Mouse (Mus musculus) ZHBTc4 (cell line): ENCODE results near the gene Ttc33.
A peak's percentile ranks its signal among the peaks of the same experiment; 100 is the strongest.

Experiments
- DNase-seq: peaks from one replicate; pipeline ENCODE4 v3.0.0-alpha.2; 2011; ENCODE audit warnings: low read depth, low spot score

Gene Ttc33

DNA sequence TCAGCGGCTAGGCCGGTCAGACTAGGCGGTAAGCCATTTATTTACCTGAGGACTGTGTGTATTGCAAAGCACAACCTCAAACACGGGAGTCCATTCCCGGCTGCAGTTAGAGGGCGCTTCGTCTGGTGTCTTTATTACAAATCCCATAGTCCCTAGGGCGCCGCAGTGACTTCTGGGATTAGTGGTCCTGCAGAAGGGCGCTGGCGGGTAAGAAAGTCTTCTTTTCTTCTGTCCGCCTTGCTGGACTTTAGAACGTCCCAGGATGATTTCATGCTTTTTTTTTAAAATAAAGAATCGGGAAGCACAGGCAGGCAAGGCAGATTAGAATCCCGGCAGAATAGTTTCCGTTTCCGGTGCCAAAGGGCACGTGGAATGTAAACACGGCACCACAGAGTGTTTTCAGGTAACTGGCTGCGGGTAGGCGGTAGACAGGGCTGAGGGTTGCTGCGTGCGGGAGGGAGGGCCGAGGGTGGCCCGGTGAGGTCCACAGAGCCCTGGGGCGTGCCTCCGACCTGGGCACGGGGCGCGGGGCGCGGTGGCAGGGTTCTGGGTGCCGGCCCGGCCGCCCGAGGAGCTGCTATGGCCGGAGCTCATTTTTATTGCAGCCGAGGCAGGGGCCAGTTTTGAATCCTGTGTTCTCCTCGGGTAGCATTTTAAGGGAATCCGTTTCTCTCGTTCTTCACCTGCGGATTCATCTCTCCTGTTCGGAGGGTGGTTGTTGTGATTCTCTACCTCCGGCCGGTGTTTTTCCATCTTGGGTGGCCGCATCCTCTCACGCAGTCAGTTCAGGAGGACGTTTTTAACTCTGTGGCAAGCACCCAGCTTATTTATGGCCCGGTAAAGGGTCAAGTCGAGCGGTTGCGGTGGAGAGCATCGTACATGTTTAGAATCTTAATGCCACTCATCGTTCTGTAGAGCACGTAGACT lies at the start of gene Ttc33:
TSS of gene Ttc33 (plus strand) at position 160 of the 927 bp plus-strand sequence.
- DNase-seq: peak; percentile 79

DNA sequence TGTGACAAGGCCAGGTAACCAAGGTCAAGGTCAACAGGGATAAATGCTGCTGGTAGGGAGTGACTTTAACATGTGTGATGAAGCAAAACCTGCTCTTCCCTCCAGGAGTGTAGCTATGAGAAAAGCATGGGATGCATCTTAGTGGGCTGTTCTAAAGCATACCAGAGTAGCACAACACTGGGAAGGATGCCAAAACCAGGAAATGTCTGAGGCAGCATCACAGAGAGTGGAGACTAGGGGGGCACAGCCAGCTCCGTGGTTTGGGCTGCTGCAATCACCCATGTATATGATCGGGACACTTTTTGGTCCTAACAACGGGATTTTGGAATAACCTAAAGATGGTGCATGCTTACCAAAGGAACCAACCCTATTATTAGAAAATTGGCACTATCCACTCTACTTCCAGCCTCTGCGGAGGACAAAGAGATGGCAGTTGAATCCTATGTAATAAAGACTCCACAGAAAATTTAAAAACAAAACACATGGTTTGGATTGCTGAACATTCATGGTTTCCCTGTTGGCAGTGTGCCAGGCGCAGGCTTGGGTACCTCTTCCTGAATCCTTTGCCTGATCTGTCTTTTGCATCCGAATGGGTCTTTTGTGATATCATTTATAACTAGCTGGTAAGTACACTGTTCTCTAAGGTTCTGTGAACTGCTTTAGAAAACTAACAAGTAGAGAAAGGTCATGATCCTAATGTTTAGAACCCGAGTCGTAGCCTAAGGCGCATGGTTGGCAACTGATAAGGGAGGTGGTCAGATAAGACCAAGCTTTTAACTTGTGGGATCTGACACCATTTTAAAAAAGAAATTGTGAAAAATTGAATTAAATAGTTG lies 47.1 kb upstream of the Ttc33 start:
- no peak for DNase-seq

DNA sequence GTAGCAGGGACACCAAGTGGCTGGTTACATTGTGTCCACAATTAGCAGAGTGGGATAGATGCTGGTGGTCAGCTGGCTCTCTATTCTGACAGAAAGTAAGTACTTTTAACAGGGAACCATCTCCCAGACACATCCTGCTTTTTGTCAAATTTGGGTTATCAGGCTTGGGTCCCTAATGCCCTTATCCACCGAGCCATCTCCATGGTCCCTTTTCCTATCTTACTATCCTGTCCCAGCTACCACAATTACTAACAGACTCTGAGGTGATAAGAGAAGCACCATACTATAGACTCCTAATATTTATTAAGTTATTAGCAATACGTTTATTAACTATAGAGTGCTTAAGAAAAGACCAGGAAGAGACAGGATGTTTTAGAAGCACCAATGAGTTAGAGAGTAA lies 46.0 kb upstream of the Ttc33 start:
- no peak for DNase-seq

DNA sequence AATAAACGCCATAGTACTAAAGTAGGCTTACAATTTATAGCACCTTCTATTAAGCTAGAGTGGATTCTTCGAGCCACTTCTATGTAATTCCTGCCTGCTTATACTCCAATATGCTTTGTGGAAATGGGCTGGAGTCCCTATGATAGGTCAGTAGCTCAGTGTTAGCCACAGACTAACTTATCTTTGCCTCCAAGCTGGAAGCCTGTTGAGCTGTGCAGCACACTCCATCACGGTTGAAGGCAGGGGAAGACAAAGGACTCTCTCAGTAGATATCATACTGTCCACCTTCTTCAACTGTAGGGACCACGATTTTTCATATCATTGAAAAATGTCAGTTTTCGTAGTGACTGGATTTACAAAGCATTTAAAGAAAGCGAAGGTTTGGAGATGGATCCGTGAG lies 45.5 kb upstream of the Ttc33 start:
- no peak for DNase-seq

DNA sequence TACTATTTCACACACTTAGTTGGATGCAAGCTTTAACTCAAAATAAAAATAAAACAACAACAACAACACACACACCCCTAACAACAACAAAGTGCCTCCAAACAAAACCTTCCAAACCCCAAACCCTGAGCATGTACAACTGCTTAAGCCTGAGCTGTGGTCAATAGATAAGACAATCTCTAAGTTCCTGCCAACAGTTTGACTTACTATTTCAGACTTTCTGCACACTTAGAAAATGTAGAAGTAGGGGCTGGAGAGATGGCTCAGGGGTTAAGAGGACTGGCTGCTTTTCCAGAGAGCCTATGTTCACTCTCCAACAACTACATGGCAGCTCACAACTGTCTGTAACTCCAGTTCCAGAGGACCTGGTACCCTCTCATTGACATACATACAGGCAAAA lies 45.0 kb upstream of the Ttc33 start:
- no peak for DNase-seq

DNA sequence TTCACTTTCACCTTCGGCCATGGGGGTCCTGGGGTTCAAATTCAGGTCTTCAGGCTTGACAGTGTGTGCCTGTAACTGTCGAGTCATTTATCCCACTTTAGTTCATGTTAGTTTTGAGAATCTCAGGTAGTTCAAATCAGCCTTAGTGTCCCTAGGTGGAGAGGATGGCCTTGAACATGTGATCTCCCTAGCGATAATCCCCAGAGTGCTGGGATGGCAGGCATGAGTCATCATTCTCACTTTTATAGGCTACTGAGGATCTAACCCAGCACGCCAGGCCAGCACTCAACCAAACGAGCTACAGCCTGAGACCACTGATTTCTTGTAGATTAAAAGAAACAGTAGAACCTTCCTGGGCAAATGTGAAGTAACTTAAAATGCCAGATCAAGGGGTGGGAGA lies 43.3 kb upstream of the Ttc33 start:
- DNase-seq: no peak

DNA sequence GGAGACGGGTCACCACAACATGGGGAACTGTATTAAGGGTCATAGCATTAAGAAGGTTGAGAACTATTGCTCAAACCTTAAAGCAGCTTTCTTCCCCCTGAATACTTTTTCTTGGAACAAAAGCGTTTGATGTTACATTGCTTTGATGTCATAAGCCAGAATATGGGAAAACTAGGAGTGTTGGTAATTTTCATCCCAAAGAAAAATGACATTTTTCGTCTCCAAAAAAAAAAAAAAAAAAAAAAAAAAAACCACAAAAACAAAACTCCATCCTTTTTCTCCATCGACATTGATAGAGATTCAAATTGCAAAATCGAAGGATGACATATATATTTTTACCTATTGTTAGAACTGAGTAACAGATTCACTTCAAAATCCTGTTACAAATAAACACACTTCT lies 42.6 kb upstream of the Ttc33 start:
- no peak for DNase-seq

DNA sequence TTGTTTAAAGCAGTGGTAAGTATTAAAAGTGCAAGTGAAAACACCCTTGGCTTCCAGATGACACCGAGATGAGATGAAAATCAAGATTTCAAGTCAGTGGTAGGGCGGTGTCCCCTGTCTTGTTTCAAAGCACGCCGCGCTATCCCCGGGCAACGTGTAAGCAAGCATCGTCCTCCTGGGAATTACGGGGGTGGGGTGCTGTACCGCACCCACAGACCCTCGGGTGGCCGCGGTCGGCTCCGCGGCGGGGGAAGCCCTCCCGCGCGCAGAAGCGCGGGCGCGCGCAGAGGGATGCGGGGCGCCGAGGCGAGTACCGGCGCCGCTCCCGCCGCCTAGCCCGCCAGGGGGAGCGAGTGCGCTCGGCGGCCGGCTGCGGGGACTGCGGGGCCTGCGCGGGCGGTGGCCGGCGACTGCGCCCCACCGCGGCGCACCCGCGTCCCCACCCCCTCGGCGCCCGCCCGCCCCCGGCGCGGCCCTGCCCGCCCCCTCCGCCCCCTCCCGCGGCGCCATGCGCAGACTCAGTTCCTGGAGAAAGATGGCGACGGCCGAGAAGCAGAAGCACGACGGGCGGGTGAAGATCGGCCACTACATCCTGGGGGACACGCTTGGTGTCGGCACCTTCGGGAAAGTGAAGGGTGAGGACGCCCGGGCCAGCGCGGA lies 41.8 kb upstream of the Ttc33 start, which contains the start of gene Prkaa1:
TSS of gene Prkaa1 (plus strand) at position 501 of the 660 bp plus-strand sequence.
- peak; percentile 84 for DNase-seq

DNA sequence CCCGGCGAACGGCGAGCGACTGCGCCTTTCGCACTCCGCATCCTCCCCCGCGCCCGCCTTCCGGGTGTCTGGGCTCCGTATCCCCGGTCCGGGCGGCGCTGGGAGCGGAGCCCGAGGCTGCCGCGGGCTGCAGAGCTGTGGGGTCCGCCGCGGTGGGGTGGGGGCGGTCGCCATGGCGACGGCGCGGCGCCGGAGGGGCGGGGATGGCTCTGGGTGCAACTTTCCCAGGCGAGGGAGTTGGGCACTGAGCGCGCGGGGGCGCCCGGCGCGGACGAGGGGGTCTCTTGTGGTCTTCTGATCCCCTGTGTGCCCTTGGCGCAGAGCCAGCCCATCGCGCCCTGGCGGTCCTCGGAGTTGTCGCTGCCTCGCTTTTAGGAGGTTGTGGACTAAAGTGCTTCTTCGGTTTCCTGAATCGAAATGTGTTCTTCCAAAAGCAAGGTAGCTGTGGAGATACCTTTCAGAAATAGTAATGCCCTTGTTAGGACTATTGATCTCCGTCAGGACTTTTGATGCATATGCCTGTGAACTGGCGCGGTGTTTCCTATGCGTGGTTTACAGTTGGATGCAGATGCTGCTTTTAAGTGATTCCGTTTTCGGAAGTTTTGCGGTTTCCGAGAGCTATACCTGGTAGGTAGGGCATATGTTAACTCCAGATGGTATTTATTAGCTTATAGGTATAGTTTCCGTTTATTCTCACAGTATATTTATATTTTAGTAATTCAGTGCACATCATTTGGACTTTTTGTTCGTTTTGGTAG lies 41.1 kb upstream of the Ttc33 start:
- DNase-seq: peak; percentile 74

DNA sequence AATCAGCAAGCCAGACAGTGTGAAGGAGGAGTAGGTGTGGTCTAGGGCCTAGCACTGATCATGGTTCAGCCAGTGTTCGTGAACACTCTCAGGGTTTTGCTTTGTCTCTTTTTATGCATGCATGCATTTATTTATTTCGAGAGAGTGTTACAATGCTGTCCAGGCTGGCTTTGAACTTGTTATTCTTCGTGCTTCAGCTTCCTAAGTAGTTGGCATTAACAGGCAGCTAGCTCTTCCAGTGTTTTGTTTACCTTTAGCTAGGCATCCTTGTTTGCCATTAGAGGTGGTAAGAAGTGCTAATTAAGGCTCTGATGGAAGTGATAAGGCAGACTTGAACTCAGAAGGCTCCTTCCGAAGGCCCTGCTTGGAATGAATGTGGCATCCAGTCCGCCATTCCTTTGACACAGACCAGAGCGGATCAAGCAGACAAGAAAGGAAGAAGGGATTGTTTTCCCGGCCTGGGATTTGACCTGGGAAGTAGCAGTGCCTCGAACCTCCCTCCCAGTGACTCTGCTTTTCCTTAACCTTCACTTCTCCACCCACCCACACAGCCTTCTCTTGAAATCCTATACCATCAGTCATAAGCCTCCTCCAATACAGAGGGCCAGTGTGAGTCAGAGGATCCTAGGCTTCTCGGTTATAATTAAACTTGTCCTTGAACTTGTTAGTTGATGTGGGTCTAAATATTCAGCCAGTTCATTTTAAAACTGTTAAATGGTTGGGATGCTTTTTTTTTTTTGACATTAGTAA lies 40.0 kb upstream of the Ttc33 start:
- DNase-seq: no peak

DNA sequence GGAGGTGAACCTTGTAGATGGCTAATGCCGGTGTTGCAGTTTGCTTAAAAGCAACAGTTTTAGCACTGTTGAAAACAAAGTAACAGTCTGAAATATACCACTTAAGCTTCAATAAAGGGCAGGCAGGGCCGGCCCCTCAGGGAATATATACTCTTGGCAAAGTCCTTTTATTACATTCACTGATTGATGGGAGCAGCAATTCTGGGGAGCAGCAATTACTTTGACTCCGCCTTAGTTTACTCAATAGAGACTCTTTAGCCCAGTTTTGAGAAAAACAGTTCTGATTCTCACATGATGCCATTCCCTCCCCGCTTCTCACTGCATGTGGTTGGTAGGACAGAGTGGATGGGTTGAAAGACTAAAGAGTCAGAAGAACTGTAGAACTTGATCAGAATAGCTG lies 36.1 kb upstream of the Ttc33 start:
- no peak for DNase-seq

DNA sequence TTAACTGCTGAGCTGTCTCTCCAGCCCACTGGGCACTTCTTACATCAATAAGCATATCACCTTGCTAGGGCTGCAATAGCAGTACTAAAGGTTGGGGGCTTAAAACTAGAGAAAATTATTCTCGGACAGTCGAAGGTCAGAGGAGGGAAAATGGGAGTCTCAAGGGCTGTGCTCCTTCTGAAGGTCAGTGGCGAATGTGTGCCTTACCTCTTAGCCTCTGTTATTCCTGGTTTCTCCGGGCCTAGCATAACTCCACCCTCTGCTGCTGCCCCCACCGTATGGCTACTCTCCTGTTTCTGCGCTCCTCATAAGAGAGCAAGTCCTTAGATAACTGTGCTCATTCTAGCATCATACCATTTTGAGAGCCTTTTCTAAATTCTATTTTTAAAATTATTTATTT lies 33.2 kb upstream of the Ttc33 start:
- peak; percentile 51 for DNase-seq

DNA sequence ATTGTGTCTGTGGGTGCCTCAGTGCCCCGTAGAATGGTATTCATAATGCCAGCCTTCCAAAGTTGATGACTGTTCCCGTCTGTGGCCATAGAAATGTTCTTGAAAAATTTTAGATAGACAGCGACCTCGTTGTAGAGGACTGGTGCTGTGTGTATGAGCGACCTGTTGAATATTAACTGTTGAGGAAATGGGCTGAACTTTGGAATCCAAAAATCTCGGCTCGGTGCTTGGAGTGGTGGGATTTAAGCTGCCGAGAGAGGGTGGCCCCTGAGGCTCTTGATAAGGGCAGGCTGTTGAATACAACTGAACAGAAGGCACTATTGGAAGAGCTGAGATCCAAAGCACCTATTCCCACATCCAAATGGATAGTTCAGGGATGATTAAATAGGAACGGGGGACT lies 30.7 kb upstream of the Ttc33 start:
- no peak for DNase-seq

DNA sequence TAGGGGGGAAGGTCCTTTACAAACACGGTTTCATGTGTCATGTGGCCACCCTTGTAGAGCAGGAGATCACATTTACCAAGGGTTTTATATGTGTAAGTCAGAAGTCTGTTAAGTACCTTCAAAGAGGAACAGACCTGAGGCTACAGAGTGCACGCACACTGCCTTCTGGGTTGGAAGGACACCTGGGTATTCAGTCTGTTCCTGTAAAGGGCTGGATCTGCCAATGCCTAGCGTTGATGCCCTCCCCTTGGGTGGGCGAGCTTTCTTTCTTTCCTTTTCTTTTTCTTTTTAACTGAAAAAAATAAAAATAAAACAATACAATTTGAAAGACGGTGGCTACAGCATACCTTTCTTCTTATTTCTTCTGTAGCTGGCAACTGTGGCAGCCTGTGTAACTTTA lies 30.2 kb upstream of the Ttc33 start:
- DNase-seq: no peak

DNA sequence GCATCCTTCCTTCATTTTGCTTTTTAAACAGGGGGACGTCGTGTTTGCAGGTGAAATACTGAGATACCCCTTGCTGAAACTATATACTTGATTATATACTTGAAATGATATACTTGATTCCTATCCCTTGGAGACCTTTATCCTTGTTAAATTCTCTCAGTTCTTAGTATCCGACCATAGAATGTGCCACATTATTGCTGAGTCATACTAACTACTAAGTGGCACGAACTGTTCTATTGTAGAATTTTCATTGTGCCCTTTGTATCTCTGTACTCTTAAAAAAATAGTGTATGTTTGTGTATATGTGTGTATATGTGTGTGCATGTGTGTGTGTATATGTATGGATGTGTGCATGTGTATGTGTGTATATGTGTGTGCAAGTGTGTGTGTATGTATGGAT lies 29.0 kb upstream of the Ttc33 start:
- DNase-seq: no peak

DNA sequence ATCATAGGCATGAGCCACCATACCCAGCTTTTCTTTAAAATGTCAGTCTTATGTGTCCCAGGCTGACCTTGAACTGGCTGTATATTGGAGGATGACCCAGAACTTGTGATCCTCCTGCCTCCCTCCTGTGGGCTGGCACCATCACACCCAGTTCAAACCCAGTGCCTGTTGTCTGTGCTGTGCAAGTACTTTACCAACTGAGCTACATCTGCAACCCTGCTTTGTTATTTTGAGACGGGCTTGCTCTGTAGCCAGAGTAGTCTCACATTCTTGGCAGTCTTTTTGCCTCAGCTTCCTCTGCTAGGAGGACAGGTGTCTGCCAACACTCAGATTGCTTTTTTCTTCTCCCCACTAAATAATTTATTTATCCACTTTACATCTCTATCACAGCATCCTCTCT lies 27.9 kb upstream of the Ttc33 start:
- no peak for DNase-seq

DNA sequence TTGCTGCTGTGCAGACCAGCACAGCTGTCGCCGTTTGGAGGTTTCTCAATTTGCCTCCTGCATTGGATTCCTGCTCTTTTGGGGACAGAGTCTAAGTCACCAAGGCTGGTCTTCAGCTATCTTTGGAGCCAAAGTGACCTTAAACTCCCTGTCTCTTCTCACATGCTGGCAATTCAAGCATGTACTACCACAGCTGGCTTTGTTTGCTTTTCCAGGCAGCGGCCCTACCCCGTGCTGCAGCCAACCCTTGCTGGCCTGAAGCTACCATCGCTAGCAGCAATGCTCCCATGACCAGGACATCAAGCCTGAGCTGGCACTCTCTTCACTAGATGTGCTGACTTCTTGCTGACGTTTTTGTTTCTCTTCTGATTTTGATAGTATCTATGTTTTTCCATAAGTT lies 26.5 kb upstream of the Ttc33 start:
- DNase-seq: no peak

DNA sequence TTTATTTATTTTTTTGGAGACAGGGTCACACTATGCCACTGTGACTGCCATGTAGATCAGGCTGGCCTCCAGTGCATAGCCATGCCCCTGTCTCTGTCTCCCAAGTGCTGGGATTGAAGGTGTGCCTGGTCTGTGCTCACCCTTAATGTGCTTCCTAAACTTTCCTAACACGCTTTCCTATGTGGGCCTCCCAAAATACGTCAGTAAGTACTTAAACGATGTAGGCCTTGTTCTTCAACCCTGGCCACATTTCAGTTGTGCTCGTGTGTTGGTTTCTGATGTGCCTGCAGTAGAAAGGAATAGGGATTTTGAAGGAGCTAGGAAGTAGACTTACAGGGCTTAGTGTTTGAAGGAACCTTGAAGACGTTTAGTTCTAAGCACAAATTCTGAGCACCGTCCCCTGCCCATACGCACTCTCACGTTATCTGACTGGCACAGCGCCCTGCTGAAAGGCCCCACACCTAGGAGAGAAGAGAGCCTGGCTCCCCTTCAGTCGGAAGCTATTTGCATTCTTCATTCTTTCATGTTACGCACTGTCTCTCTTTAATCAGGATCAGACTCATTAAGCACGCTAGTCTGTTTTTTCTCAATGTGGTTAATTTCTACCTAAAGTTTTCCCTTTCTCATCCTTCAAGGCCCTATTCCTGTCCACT lies 20.1 kb upstream of the Ttc33 start:
- no peak for DNase-seq

DNA sequence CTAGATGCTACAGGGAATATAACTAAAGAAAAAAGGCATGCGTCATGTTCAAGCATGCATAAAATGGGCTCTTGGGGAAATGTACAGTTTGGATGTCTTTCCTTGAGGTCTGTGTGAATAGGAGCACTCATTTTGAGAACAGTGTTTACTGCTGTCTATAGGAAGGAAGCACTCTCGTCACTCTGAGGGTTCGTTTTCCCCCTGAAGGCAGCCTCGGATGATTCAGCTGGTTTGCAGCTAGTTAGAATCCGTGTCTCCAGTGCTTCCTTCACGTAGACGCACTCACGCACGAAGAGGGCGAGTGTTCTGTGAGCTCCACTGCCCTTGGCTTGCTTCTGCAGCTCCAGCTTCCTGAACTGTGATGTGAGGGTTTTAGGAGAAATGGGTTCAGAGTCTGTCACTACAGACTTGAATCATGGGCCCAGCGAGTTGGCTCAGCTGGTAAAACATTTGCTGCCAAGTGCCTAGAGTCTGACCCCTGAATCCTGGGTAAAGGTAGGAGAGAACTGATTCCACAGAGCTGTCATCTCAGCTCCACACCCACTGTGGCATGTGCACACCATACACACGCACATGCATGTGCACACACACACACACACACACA lies 12.0 kb upstream of the Ttc33 start:
- no peak for DNase-seq
